Mouse (Mus musculus): ENCODE measurements around the gene Rab11fip3.

GRCm38 (mm10) chr17:25950706-25951105, 118.6 kb downstream of the Rab11fip3 start:
- TF ChIP-seq CTCF (conservative IDR thresholded peaks at IDR 0.05; ENCODE audit: insufficient read depth, insufficient read length, low read depth, low read length) (no peak), POLR2A (IDR thresholded peaks at IDR 0.05; ENCODE audit: low read depth, low read length) (no peak)
